Mouse (Mus musculus) left cerebral cortex, postnatal 25 days (tissue): Measurements from ENCODE around the gene Rbm20. TPM values are rescaled to one million over a fixed set of nuclear protein-coding genes. Genes with fewer than 3 reads are reported as not detected.

ENCODE experiments used
- DNase-seq, 2 experiments: peaks; one replicate each; pipeline ENCODE4 v3.0.0; 2022; ENCODE audit warnings: low spot score in 2 of 2, mixed read lengths in 1 of 2
- intact Hi-C: fragments of 180-260 bp; cut with DNase I; formaldehyde crosslinking; loops from one replicate; pipeline ENCODE4 v1.15.1; 2025
- total RNA-seq, 2 experiments: library from RNA; stranded (reverse); gene quantifications; 2 replicates each; pipeline ENCODE4 v1.2.3; 2021

Rbm20 gene
- total RNA-seq, 2 experiments from 2014 or later = 4.1 to 4.9 TPM

- no peak for DNase-seq
- intact Hi-C loops = no loop called here
Measured at GRCm38 (mm10) chr19:53746116-53746515, 69.0 kb downstream of the Rbm20 start.

GRCm38 (mm10) chr19:53748236-53748775, 71.2 kb downstream of the Rbm20 start:
- intact Hi-C loops = no loop called here
- no peak for DNase-seq

GRCm38 (mm10) chr19:53749326-53749725, 72.2 kb downstream of the Rbm20 start:
- intact Hi-C loops = no loop called here
- no peak for DNase-seq

DNA sequence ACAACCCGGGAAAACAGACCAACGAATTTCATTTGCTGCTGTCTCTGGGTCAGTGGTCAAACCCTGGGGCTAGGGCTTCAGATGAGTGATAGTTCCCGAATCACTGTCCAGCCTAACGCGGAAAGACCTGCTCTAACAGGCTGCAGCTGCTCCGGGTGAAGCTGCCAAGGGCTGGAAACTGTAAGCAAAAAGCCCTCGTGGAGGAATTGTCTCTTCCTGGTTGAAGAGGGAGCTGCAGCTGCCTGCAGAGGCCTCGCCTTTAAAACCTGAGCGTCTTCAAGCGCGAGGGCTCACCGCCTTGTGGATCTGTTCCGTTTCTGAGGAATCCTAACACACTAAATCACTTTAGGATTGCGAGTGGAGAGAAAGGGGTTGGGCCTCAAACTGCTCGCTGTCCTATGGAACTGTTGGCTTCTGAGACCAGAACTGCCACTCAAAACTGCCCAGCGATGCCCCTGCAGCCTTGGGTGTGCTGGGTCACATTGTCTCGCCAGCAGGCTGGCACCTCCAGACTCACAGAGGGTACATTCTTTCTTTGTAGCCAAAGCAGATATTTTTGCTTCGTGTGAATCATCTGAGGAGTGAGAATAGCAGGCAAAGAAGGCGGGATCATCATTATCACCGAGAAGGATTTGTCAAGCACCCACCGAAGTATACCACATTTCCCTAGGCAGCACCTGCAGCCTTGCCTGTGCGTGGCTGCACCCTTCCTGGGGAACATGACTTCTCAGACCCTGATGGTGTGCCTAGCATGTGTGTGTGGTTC, 74.5 kb downstream of the Rbm20 start:
- intact Hi-C loops = no loop called here
- DNase-seq = peak in 1 of 2 experiments; percentile 53

- intact Hi-C loops = no loop called here
- no peak for DNase-seq
Measured at GRCm38 (mm10) chr19:53752993-53753392, 75.9 kb downstream of the Rbm20 start.

GRCm38 (mm10) chr19:53754421-53754830, 77.3 kb downstream of the Rbm20 start:
- intact Hi-C loops = no loop called here
- DNase-seq = no peak

DNA sequence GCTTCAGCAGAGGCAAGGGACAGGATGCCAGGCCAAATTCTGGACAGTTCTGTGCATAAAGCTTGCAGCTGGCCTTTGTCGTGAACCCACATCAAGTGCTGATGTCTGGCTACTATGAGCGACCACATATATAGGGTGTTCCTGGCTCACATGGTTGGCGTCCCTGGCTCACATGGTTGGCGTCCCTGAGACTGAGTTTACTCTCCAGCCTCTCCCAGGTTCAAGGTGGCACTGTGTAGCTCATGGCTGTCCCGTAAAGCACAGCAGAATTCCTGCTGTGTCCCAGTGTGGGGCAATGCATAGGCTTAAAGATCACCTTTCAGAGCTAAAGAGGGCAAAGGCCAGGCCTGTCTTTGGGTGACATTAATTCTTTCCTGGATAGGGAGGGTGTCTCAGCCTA, 78.2 kb downstream of the Rbm20 start:
- intact Hi-C loops = no loop called here
- DNase-seq = no peak

GRCm38 (mm10) chr19:53757432-53758109, 80.5 kb downstream of the Rbm20 start:
- DNase-seq = peak; percentile 14 to 59
- intact Hi-C loops = no loop called here

GRCm38 (mm10) chr19:53758881-53759418, 81.8 kb downstream of the Rbm20 start:
- DNase-seq = no peak
- intact Hi-C loops = no loop called here

- intact Hi-C loops = loop anchor here (5.0 kb wide), 1 partner anchor 163 kb away; no protein-coding TSS in a partner anchor
- no peak for DNase-seq
Measured at GRCm38 (mm10) chr19:53760125-53761101, 83.3 kb downstream of the Rbm20 start.

- DNase-seq = peak; percentile 32 to 55
- intact Hi-C loops = loop anchor here (2.0 to 5.0 kb wide), 2 partner anchors 114 to 166 kb away; no protein-coding TSS in a partner anchor
Measured at GRCm38 (mm10) chr19:53762749-53763438, 85.8 kb downstream of the Rbm20 start.

DNA sequence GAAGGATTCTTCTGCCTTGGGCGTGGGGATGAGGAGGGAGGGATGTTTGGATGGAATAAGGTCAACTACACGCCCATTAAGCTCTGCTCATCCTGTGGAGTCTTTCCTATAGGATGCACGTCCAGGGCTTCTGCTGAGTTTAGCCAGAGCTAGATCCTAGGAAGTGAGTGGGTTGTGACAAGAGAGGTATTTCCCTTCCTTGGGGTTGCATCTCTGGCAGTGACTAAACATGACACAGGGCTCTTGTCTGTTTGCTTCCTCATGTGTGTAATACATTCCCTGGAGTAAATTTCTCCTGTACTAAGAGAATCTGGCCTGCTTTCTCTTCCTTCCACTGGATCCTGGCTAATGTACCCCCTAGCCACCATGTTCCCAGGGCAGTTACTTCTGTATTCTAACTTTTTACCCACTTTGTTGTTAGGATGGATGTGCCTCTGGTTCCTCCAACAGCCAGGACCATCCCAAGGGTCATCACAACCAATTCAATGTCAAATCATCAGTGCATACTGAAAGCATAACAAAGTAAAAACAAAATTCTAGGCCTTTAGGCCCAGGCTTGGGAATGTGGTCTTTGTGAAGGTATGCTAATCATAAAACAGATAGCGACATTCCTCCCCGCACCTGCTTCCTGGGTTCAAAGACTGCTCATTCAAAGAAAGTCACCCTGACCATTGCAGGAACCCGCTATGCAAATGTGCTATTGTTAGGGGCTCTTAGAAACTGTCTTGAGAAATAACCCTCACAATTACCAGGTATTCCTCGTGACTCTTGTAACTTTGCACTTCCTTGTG, 87.8 kb downstream of the Rbm20 start:
- DNase-seq = no peak
- intact Hi-C loops = loop anchor here (5.0 kb wide), 3 partner anchors 57 to 168 kb away; no protein-coding TSS in a partner anchor

GRCm38 (mm10) chr19:53768478-53768877, 91.4 kb downstream of the Rbm20 start:
- DNase-seq = peak; percentile 32 to 74
- intact Hi-C loops = loop anchor here (2.0 to 5.0 kb wide), 3 partner anchors 54 to 159 kb away; no protein-coding TSS in a partner anchor

DNA sequence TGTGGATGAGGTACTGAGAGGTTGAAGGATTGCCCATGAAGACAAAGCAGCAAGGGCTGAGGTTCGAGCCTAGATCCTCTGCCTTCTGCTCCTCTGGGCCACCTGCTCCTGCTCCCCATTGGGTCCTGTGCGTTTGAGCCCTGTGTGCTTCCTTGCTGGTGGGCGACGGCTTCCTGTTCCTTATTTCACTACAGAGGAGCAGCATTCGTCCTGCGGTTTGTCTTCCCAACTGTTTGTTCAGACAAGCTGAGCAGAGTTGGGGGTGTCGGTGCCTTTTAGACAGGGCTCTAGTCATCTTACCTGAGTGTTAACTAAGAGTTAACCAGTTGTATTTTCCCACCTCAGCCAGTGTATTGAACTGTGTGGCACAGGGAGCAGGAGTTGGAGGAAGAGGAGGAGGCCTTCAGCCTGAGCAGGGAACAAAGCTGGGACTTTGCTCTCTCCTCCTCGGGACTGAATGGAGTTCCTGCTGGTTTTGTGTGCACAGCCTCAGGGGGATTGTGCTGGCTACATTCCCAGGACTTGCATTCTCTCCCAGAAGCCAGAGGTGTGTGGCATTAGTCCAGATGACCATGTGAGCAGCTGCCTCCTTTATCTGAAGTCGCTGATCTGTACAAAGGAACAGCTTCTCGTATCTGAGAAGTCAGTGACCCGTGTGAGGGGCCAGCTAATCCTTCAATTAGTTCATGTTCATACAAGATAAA, 97.0 kb downstream of the Rbm20 start:
- DNase-seq = no peak
- intact Hi-C loops = loop anchor here (2.0 kb wide), 1 partner anchor 53 kb away; no protein-coding TSS in a partner anchor

DNA sequence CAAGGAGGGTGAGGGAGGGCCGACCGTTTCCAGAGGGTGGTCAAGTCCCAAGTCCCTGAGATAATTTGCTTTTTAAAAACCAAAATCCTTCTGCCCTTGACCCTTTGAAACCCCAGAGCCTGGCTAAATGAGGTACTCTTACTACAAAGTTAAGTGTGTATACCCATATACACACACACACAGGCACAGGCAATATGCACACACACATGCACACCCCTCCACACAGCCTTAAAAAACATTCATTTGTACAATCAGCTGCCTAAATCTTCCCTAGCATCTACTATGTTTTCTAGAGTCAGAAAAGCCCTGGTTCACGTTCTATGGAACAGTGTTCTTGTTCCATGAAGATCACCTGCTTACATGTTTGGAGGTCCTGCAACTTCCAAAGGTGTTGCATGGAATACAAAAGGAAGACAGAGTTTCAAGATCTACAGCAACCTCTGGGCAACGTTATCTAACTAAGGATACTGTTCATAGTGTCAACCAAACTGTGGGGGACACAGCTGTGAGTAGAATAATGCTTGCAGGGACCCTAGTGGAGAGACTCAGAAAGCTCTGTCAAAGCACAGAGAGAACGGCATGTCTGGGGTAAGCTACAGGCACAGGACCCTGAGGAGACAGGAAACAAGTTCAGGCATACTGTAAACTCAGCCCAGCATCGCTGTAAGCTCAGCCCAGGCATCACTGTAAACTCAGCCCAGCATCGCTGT, 97.7 kb downstream of the Rbm20 start:
- DNase-seq = no peak
- intact Hi-C loops = loop anchor here (2.0 kb wide), 1 partner anchor 52 kb away; no protein-coding TSS in a partner anchor

DNA sequence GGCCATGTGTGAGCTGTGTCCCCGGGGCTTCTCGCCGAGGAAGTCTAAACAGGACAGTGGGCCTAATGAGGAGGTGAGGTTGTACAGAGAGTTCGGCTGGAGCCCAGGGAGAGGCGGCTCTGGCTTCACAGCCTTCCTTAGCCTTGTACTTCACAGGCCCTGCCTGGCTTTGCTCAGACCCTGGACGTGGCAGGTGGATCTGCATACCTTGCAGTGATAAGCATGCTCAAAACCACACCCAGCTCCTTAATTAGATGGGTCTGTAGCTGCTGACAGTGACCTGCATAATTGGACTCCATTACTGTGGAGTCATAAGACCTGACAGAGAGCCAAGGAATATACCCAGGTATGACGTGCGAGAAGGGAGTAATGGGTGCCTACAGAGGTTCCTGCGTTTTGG, 102.3 kb downstream of the Rbm20 start:
- intact Hi-C loops = no loop called here
- no peak for DNase-seq
